Mouse (Mus musculus) liver, embryonic 14.5 days (tissue): ENCODE results near the gene Wls.

Experiments
- CTCF ChIP-seq: IDR thresholded peaks from 2 replicates; pipeline ENCODE4 v1.5.1; 2016; ENCODE audit warnings: antibody characterized with exemption, low read depth, control low read depth
- EP300 ChIP-seq: IDR thresholded peaks from 2 replicates; pipeline ENCODE4 v1.6.1; 2016; ENCODE audit warnings: antibody characterized with exemption, low read depth

DNA sequence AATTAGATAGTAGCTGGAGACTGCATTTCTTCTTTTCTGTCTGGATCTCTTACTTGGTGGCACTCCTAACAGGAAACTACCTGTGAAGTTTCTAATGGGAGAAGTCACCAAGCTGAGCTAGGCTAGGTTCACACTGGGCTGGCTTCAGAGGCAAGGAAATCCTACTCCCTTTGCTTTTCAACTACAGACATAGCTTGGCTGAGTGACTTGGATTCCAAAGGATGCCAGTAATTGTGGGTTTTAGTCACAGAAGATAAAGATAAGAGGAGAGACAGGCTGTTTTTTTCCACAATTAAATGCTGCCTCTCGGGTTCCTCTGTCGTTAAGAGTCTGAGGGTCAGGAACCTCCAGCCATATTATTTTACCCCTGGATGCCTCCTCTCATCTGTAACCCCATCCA lies 43.9 kb downstream of the Wls start:
- TF ChIP-seq CTCF (no peak), EP300 (no peak)
